In genomic region chr16:34484921-34485320, GRCm38 (mm10) we compare ENCODE assay signal across 16 mouse cellular contexts.
DNase-seq lines count a peak whose midpoint lies in the region; ATAC-seq and TF ChIP-seq lines count a peak whose summit lies in the region.
"Had no signal": no experiment of that assay in that cellular context is flagged by ENCODE, and none has a peak within 500 bp of the region (broad histone marks: within the 10 kb centered on the region; RNA-seq: fewer than 3 reads in every experiment).

No protein-coding gene starts in this region.

- H3K27me3 ChIP-seq in heart, embryonic 15.5 days, result no peaks in the 10 kb centered on the region
- H3K27me3 ChIP-seq in stomach, embryonic 14.5 days (ENCODE audit: control insufficient read depth, insufficient read depth, low read length), result no peaks in the 10 kb centered on the region
- H3K27me3 ChIP-seq in stomach, postnatal 0 days (ENCODE audit: control insufficient read depth, insufficient read depth, low read length), result no peaks in the 10 kb centered on the region
- H3K27me3 ChIP-seq: embryonic facial prominence, embryonic 12.5 days; liver, embryonic 12.5 days; lung, embryonic 15.5 days had no signal

- 41% methylated on average over 3 of the region's 3 CpGs for WGBS in heart, embryonic 15.5 days
- WGBS in stomach, embryonic 14.5 days, result 53% methylated on average over 3 of the region's 3 CpGs
- WGBS in stomach, postnatal 0 days, result 59% methylated on average over 3 of the region's 3 CpGs

- H3K4me2 ChIP-seq in heart, embryonic 15.5 days, result no peak overlapping the region
- no peak overlapping the region for H3K4me2 ChIP-seq in stomach, embryonic 14.5 days (replicated peaks; ENCODE audit: low read depth, low read length)
- no peak overlapping the region for H3K4me2 ChIP-seq in stomach, postnatal 0 days (replicated peaks; ENCODE audit: low read depth)
- H3K4me2 ChIP-seq: embryonic facial prominence, embryonic 12.5 days; liver, embryonic 12.5 days; lung, embryonic 15.5 days had no signal

- peak overlapping the region; percentile 77 for H3K27ac ChIP-seq in heart, embryonic 15.5 days
- H3K27ac ChIP-seq in stomach, embryonic 14.5 days (ENCODE audit: low read length), result no peak overlapping the region
- H3K27ac ChIP-seq in stomach, postnatal 0 days (replicated peaks), result no peak overlapping the region
- H3K27ac ChIP-seq: liver, embryonic 12.5 days; lung, embryonic 15.5 days had no signal

- H3K9ac ChIP-seq in heart, embryonic 15.5 days, result no peak overlapping the region
- H3K9ac ChIP-seq in stomach, embryonic 14.5 days (replicated peaks; ENCODE audit: low read depth, low read length), result no peak overlapping the region
- H3K9ac ChIP-seq in stomach, postnatal 0 days (ENCODE audit: low read length), result no peak overlapping the region
- H3K9ac ChIP-seq: embryonic facial prominence, embryonic 12.5 days; liver, embryonic 12.5 days; lung, embryonic 15.5 days had no signal

- no peaks in the 10 kb centered on the region for H3K9me3 ChIP-seq in heart, embryonic 15.5 days (replicated peaks)
- H3K9me3 ChIP-seq in stomach, embryonic 14.5 days (ENCODE audit: control insufficient read depth, low read depth, low read length), result no peaks in the 10 kb centered on the region
- no peaks in the 10 kb centered on the region for H3K9me3 ChIP-seq in stomach, postnatal 0 days (ENCODE audit: control insufficient read depth, low read length)
- H3K9me3 ChIP-seq: embryonic facial prominence, embryonic 12.5 days; liver, embryonic 12.5 days; lung, embryonic 15.5 days had no signal

- TF ChIP-seq EP300 in stomach, postnatal 0 days (optimal IDR thresholded peaks at IDR 0.05), result no peak

- intact Hi-C loops in heart, postnatal 10 days (cut with DNase I), result no loop called here
- intact Hi-C loops in left cerebral cortex, postnatal 25 days (cut with DNase I), result no loop called here

- no peak for ATAC-seq in heart, embryonic 15.5 days (replicated peaks; ENCODE audit: insufficient number of reproducible peaks, insufficient read depth, low FRiP score, low read depth)
- 0 out of 2 replicates have a peak, but pooled peaks have one; percentile 23 for ATAC-seq in stomach, embryonic 14.5 days (ENCODE audit: insufficient number of reproducible peaks, insufficient read depth, low FRiP score, low read depth)
- ATAC-seq in stomach, postnatal 0 days (ENCODE audit: low FRiP score, low TSS enrichment), result no peak
- ATAC-seq: liver, embryonic 12.5 days had no signal

- DNase-seq in adrenal gland, adult 2 months, result peak; percentile 71
- DNase-seq in adrenal gland, postnatal 4 days (ENCODE audit: low spot score in 2 of 2), result no peak
- DNase-seq in heart, postnatal 10 days, result no peak
- DNase-seq in stomach, postnatal 0 days (ENCODE audit: low spot score), result no peak
- DNase-seq in left cerebral cortex, postnatal 25 days (ENCODE audit: low spot score in 2 of 2), result no peak
- DNase-seq in c-Kit-positive CD71-positive TER-119-positive erythroid progenitor cells, embryonic 14.5 days (ENCODE audit: low spot score), result no peak
- DNase-seq: B cell, adult 2 months; cerebellum, adult 11-12 months; gastrocnemius, postnatal 25 days; kidney, adult 8-10 months; kidney, postnatal 36 days had no signal

- H3K4me1 ChIP-seq in heart, embryonic 15.5 days (replicated peaks), result peaks cover 26% of the 10 kb centered on the region
- peaks cover 19% of the 10 kb centered on the region; the same call in 1 of the 2 replicates for H3K4me1 ChIP-seq in stomach, embryonic 14.5 days (ENCODE audit: control insufficient read depth, insufficient read depth, low read length)
- H3K4me1 ChIP-seq in stomach, postnatal 0 days (replicated peaks; ENCODE audit: control insufficient read depth, insufficient read depth), result no peaks in the 10 kb centered on the region
- H3K4me1 ChIP-seq: liver, embryonic 12.5 days had no signal

- no peak overlapping the region for H3K4me3 ChIP-seq in heart, embryonic 15.5 days
- no peak overlapping the region for H3K4me3 ChIP-seq in stomach, embryonic 14.5 days (ENCODE audit: low read depth, low read length)
- H3K4me3 ChIP-seq in stomach, postnatal 0 days (ENCODE audit: low read depth, low read length), result no peak overlapping the region
- H3K4me3 ChIP-seq: embryonic facial prominence, embryonic 12.5 days; liver, embryonic 12.5 days; lung, embryonic 15.5 days had no signal

- no peaks in the 10 kb centered on the region for H3K36me3 ChIP-seq in heart, embryonic 15.5 days
- H3K36me3 ChIP-seq in stomach, embryonic 14.5 days (ENCODE audit: control insufficient read depth, insufficient read depth, low read length), result no peaks in the 10 kb centered on the region
- no peaks in the 10 kb centered on the region for H3K36me3 ChIP-seq in stomach, postnatal 0 days (ENCODE audit: control insufficient read depth, insufficient read depth, low read length)
- H3K36me3 ChIP-seq: embryonic facial prominence, embryonic 12.5 days; liver, embryonic 12.5 days; lung, embryonic 15.5 days had no signal

- TF ChIP-seq CTCF in stomach, postnatal 0 days (IDR thresholded peaks at IDR 0.05; ENCODE audit: low read depth), result no peak
